Mouse (Mus musculus): ENCODE data around the gene Ccno. TPM values are rescaled to one million over a fixed set of nuclear protein-coding genes. Genes with fewer than 3 reads are reported as not detected.

The Ccno gene
- polyA plus RNA-seq, 1 experiment from 2014 or later = 3.0 TPM

MicroRNAs within 50 kb of the gene (microRNA counts, 519-probe panel; counts per million panel counts)
- 3,641 counts per million, percentile 51 among the panel's probes with 10 or more counts for microRNA mmu-miR-449a
- 51.3 counts per million for microRNA mmu-miR-449b
- microRNA mmu-miR-449c = 51.3 counts per million

Small RNA genes lying within 50 kb of the gene (microRNA-seq; reads per million reads assigned to microRNA genes)
- gene Mir449a (6,318 reads per million, percentile 93 among the genes with 10 or more reads in this experiment), gene Mir449b (8.8 reads per million, percentile 22 among the genes with 10 or more reads in this experiment), gene Mir449c (7.4 reads per million, percentile 20 among the genes with 10 or more reads in this experiment)

Other genes starting within 250 kb of the Ccno start
- gene Plpp1, start 187.0 kb upstream of the Ccno start, polyA plus RNA-seq (2015; fragmentation: Nextera tagmentation; extraction: Ambion mirVana) = 51.7 and 53.3 TPM in 2 replicates
- gene Mtrex, start 60.4 kb upstream of the Ccno start, polyA plus RNA-seq (2015; fragmentation: Nextera tagmentation; extraction: Ambion mirVana) = 65.7 and 66.8 TPM in 2 replicates
- gene Dhx29, start 60.3 kb upstream of the Ccno start, polyA plus RNA-seq (2015; fragmentation: Nextera tagmentation; extraction: Ambion mirVana) = 38.6 and 39.9 TPM in 2 replicates
- 0.60 and 1.6 TPM in 2 replicates for gene Mcidas, start 6.0 kb downstream of the Ccno start, polyA plus RNA-seq (2015; fragmentation: Nextera tagmentation; extraction: Ambion mirVana)
- 0.35 and 0.86 TPM in 2 replicates for gene Cdc20b, start 47.3 kb downstream of the Ccno start, polyA plus RNA-seq (2015; fragmentation: Nextera tagmentation; extraction: Ambion mirVana)
- gene Gpx8, start 58.6 kb downstream of the Ccno start, polyA plus RNA-seq (2015; fragmentation: Nextera tagmentation; extraction: Ambion mirVana) = 78.5 and 78.6 TPM in 2 replicates
- gene Gzma, start 113.2 kb downstream of the Ccno start, polyA plus RNA-seq (2015; fragmentation: Nextera tagmentation; extraction: Ambion mirVana) = not detected in 2 replicates
- gene Esm1, start 221.9 kb downstream of the Ccno start, polyA plus RNA-seq (2015; fragmentation: Nextera tagmentation; extraction: Ambion mirVana) = 1.5 and 1.8 TPM in 2 replicates
- gene Gzmk, start 238.1 kb downstream of the Ccno start, polyA plus RNA-seq (2015; fragmentation: Nextera tagmentation; extraction: Ambion mirVana) = not detected in 2 replicates

Data from hindbrain, embryonic 13.5 days (tissue).